Mouse (Mus musculus) stomach, embryonic 14.5 days (tissue): Measurements from ENCODE around the gene Grap. TPM values are rescaled to one million over a fixed set of nuclear protein-coding genes. Genes with fewer than 3 reads are reported as not detected.

Experiments
- ATAC-seq: fragments of 200-750 bp; cut with Nextera tagmentation; 2 replicates; pipeline ENCODE4 v1.8.0; 2017; ENCODE audit warnings: low read depth, moderate TSS enrichment; ENCODE audit not compliant: insufficient number of reproducible peaks, insufficient read depth, low FRiP score
- H3K27ac ChIP-seq: fragments of 300-500 bp; sonication (generic); 2 replicates; pipeline ENCODE4 v1.5.1; 2014; ENCODE audit warnings: mild to moderate bottlenecking, low read length, moderate library complexity, mixed read lengths
- H3K27me3 ChIP-seq: fragments of 300-500 bp; sonication (generic); 2 replicates; pipeline ENCODE4 v1.6.1; 2014; ENCODE audit warnings: low read length, control low read depth, mixed read lengths; ENCODE audit not compliant: control insufficient read depth, insufficient read depth
- H3K36me3 ChIP-seq: fragments of 300-500 bp; sonication (generic); 2 replicates; pipeline ENCODE4 v1.6.1; 2014; ENCODE audit warnings: mild to moderate bottlenecking, control low read depth, low read length, moderate library complexity, mixed read lengths; ENCODE audit not compliant: control insufficient read depth, insufficient read depth
- H3K4me1 ChIP-seq: fragments of 300-500 bp; sonication (generic); 2 replicates; pipeline ENCODE4 v1.6.1; 2014; ENCODE audit warnings: low read length, control low read depth, mixed read lengths; ENCODE audit not compliant: control insufficient read depth, insufficient read depth
- H3K4me2 ChIP-seq: fragments of 300-500 bp; sonication (generic); replicated peaks from 2 replicates; pipeline ENCODE4 v1.6.1; 2014; ENCODE audit warnings: low read depth, low read length, control low read depth
- H3K4me3 ChIP-seq: fragments of 300-500 bp; sonication (generic); 2 replicates; pipeline ENCODE4 v1.5.1; 2014; ENCODE audit warnings: low read depth, low read length, control low read depth
- H3K9ac ChIP-seq: fragments of 300-500 bp; sonication (generic); replicated peaks from 2 replicates; pipeline ENCODE4 v1.6.1; 2014; ENCODE audit warnings: low read depth, mild to moderate bottlenecking, control low read depth, low read length, moderate library complexity, mixed read lengths
- H3K9me3 ChIP-seq: fragments of 300-500 bp; sonication (generic); 2 replicates; pipeline ENCODE4 v1.6.1; 2016; ENCODE audit warnings: low read depth, low read length, control low read depth; ENCODE audit not compliant: control insufficient read depth
- WGBS: fragments of 180-500 bp; shearing (Covaris S2); extraction: QIAGEN DNeasy Blood & Tissue Kit; methylation state at CpG from one replicate; pipeline ENCODE4 v1.1.7; 2014; 5-methylcytosine and 5-hydroxymethylcytosine counted together
- polyA plus RNA-seq: library from polyadenylated mRNA; unstranded; fragments of >200 nt; fragmentation: Nextera tagmentation; extraction: Ambion mirVana; gene quantifications from 2 replicates; pipeline ENCODE4 v1.2.1, GENCODE M21; 2014

Grap gene
- polyA plus RNA-seq, 1 experiment from 2014 or later, result 7.1 TPM

GRCm38 (mm10) chr11:61657432-61657831, 4.4 kb downstream of the Grap start:
- H3K4me1 ChIP-seq, result no peaks in the 10 kb centered on the region
- no peak overlapping the region for H3K4me3 ChIP-seq
- H3K4me2 ChIP-seq, result no peak overlapping the region
- no peak overlapping the region for H3K9ac ChIP-seq
- 64% methylated on average over 2 of the region's 2 CpGs for WGBS
- no peaks in the 10 kb centered on the region for H3K36me3 ChIP-seq
- H3K27ac ChIP-seq, result no peak overlapping the region
- no peaks in the 10 kb centered on the region for H3K9me3 ChIP-seq
- no peak for ATAC-seq
- no peaks in the 10 kb centered on the region for H3K27me3 ChIP-seq

GRCm38 (mm10) chr11:61658360-61658922, 5.4 kb downstream of the Grap start:
- 89% methylated on average over 3 of the region's 3 CpGs for WGBS
- H3K4me2 ChIP-seq, result no peak overlapping the region
- H3K27ac ChIP-seq, result no peak overlapping the region
- no peak for ATAC-seq
- no peaks in the 10 kb centered on the region for H3K36me3 ChIP-seq
- H3K9ac ChIP-seq, result no peak overlapping the region
- H3K27me3 ChIP-seq, result no peaks in the 10 kb centered on the region
- H3K9me3 ChIP-seq, result no peaks in the 10 kb centered on the region
- no peaks in the 10 kb centered on the region for H3K4me1 ChIP-seq
- H3K4me3 ChIP-seq, result no peak overlapping the region

GRCm38 (mm10) chr11:61659011-61659858, 6.2 kb downstream of the Grap start:
- no peak overlapping the region for H3K27ac ChIP-seq
- WGBS, result 77% methylated on average over 4 of the region's 4 CpGs
- ATAC-seq, result no peak

GRCm38 (mm10) chr11:61660001-61660400, 6.9 kb downstream of the Grap start:
- H3K36me3 ChIP-seq, result no peaks in the 10 kb centered on the region
- no peaks in the 10 kb centered on the region for H3K9me3 ChIP-seq
- H3K27ac ChIP-seq, result no peak overlapping the region
- no peak overlapping the region for H3K4me2 ChIP-seq
- 87% methylated on average over 8 of the region's 8 CpGs for WGBS
- ATAC-seq, result no peak
- H3K9ac ChIP-seq, result no peak overlapping the region
- no peaks in the 10 kb centered on the region for H3K27me3 ChIP-seq
- H3K4me1 ChIP-seq, result no peaks in the 10 kb centered on the region
- H3K4me3 ChIP-seq, result no peak overlapping the region

More at GRCm38 (mm10) chr11:61659011-61659858, 6.2 kb downstream of the Grap start:
- H3K27me3 ChIP-seq, result no peaks in the 10 kb centered on the region
- no peak overlapping the region for H3K4me3 ChIP-seq
- no peak overlapping the region for H3K9ac ChIP-seq
- no peaks in the 10 kb centered on the region for H3K9me3 ChIP-seq
- no peaks in the 10 kb centered on the region for H3K4me1 ChIP-seq
- no peak overlapping the region for H3K4me2 ChIP-seq
- no peaks in the 10 kb centered on the region for H3K36me3 ChIP-seq

- Histone ChIP-seq H3K27me3 (no peaks in the 10 kb centered on the region), H3K9ac (no peak overlapping the region), H3K4me2 (no peak overlapping the region), H3K27ac (no peak overlapping the region), H3K36me3 (no peaks in the 10 kb centered on the region), H3K4me1 (no peaks in the 10 kb centered on the region), H3K4me3 (no peak overlapping the region), H3K9me3 (no peaks in the 10 kb centered on the region)
- no peak for ATAC-seq
- 69% methylated on average over 7 of the region's 7 CpGs for WGBS
Measured at GRCm38 (mm10) chr11:61660806-61661392, 7.8 kb downstream of the Grap start.

GRCm38 (mm10) chr11:61662189-61662588, 9.1 kb downstream of the Grap start:
- H3K36me3 ChIP-seq, result no peaks in the 10 kb centered on the region
- H3K9ac ChIP-seq, result no peak overlapping the region
- ATAC-seq, result no peak
- no peaks in the 10 kb centered on the region for H3K27me3 ChIP-seq
- H3K4me1 ChIP-seq, result no peaks in the 10 kb centered on the region
- H3K9me3 ChIP-seq, result no peaks in the 10 kb centered on the region
- no peak overlapping the region for H3K4me3 ChIP-seq
- 86% methylated on average over 5 of the region's 5 CpGs for WGBS
- H3K4me2 ChIP-seq, result no peak overlapping the region
- H3K27ac ChIP-seq, result no peak overlapping the region

GRCm38 (mm10) chr11:61665401-61665800, 12.3 kb downstream of the Grap start:
- WGBS, result 76% methylated on average over 4 of the region's 4 CpGs
- Histone ChIP-seq H3K4me1 (no peaks in the 10 kb centered on the region), H3K36me3 (no peaks in the 10 kb centered on the region), H3K4me3 (no peak overlapping the region), H3K27me3 (no peaks in the 10 kb centered on the region), H3K4me2 (no peak overlapping the region), H3K9me3 (no peaks in the 10 kb centered on the region), H3K9ac (no peak overlapping the region), H3K27ac (no peak overlapping the region)
- ATAC-seq, result no peak

- Histone ChIP-seq H3K4me1 (no peaks in the 10 kb centered on the region), H3K27me3 (no peaks in the 10 kb centered on the region), H3K36me3 (no peaks in the 10 kb centered on the region), H3K9me3 (no peaks in the 10 kb centered on the region), H3K27ac (no peak overlapping the region), H3K9ac (no peak overlapping the region), H3K4me3 (no peak overlapping the region), H3K4me2 (no peak overlapping the region)
- no peak for ATAC-seq
- 35% methylated on average over 7 of the region's 7 CpGs for WGBS
Measured at GRCm38 (mm10) chr11:61665991-61666799, 13.1 kb downstream of the Grap start.
